8 mouse cellular contexts compared by ENCODE assay signal in genomic region chr5:139358653-139359052, GRCm38 (mm10). TPM values are rescaled to one million over a fixed set of nuclear protein-coding genes. Genes with fewer than 3 reads are reported as not detected.
DNase-seq lines count a peak whose midpoint lies in the region; ATAC-seq and TF ChIP-seq lines count a peak whose summit lies in the region.

No protein-coding gene starts in this region.

- H3K9ac ChIP-seq in hindbrain, embryonic 11.5 days (ENCODE audit: low read depth, low read length): no peak overlapping the region
- no peak overlapping the region for H3K9ac ChIP-seq in hindbrain, embryonic 16.5 days (ENCODE audit: low read depth, low read length)
- no peak overlapping the region for H3K9ac ChIP-seq in intestine, postnatal 0 days (ENCODE audit: low read depth, low read length)

- no peak overlapping the region for H3K4me3 ChIP-seq in hindbrain, embryonic 11.5 days (ENCODE audit: low read depth, low read length)
- no peak overlapping the region for H3K4me3 ChIP-seq in hindbrain, embryonic 16.5 days (ENCODE audit: low read length)
- H3K4me3 ChIP-seq in E14TG2a.4 (replicated peaks; ENCODE audit: low read length): no peak overlapping the region
- H3K4me3 ChIP-seq in intestine, postnatal 0 days (ENCODE audit: low read depth, low read length): no peak overlapping the region
- no peak overlapping the region for H3K4me3 ChIP-seq in olfactory bulb, adult 2 months (ENCODE audit: insufficient read depth, low read depth, low read length)

- peak; percentile 41 for DNase-seq in hindbrain, embryonic 11.5 days (ENCODE audit: low spot score)
- DNase-seq in brain, adult 2 months (ENCODE audit: low read depth, low spot score): peak; percentile 81
- DNase-seq in neural tube, embryonic 10.5 days (ENCODE audit: extremely low spot score, low spot score): no peak
- no peak for DNase-seq in ovary, adult 18-20 months (ENCODE audit: low spot score)

- no peak overlapping the region for H3K4me2 ChIP-seq in hindbrain, embryonic 11.5 days (replicated peaks; ENCODE audit: low read depth, low read length)
- no peak overlapping the region for H3K4me2 ChIP-seq in hindbrain, embryonic 16.5 days (ENCODE audit: low read length)
- no peak overlapping the region for H3K4me2 ChIP-seq in intestine, postnatal 0 days (replicated peaks; ENCODE audit: low read depth)

- no peak overlapping the region for H3K27ac ChIP-seq in hindbrain, embryonic 11.5 days (ENCODE audit: low read depth, low read length)
- H3K27ac ChIP-seq in hindbrain, embryonic 16.5 days (ENCODE audit: low read depth, low read length): no peak overlapping the region
- H3K27ac ChIP-seq in intestine, postnatal 0 days (ENCODE audit: low read depth, low read length): peak overlapping the region; percentile 21; the same call in 1 of the 2 replicates
- H3K27ac ChIP-seq in olfactory bulb, adult 2 months (ENCODE audit: insufficient read depth, low read depth, low read length): no peak overlapping the region

- no peak for TF ChIP-seq POLR2A in olfactory bulb, adult 2 months (IDR thresholded peaks at IDR 0.05; ENCODE audit: insufficient read depth, low read depth, low read length)

- H3K9me3 ChIP-seq in hindbrain, embryonic 11.5 days (ENCODE audit: control insufficient read depth, low read length): no peaks in the 10 kb centered on the region
- no peaks in the 10 kb centered on the region for H3K9me3 ChIP-seq in hindbrain, embryonic 16.5 days (ENCODE audit: control insufficient read depth, low read length)
- H3K9me3 ChIP-seq in E14TG2a.4 (ENCODE audit: low read length): no peaks in the 10 kb centered on the region
- H3K9me3 ChIP-seq in intestine, postnatal 0 days (ENCODE audit: control insufficient read depth): no peaks in the 10 kb centered on the region

- no peak for ATAC-seq in hindbrain, embryonic 11.5 days (ENCODE audit: low FRiP score)
- no peak for ATAC-seq in hindbrain, embryonic 16.5 days
- ATAC-seq in intestine, postnatal 0 days: peak; percentile 32; the same call in 1 of the 2 replicates

- no peaks in the 10 kb centered on the region for H3K36me3 ChIP-seq in hindbrain, embryonic 11.5 days (ENCODE audit: control insufficient read depth, insufficient read depth, low read length)
- peaks cover 5% of the 10 kb centered on the region; the same call in 1 of the 2 replicates for H3K36me3 ChIP-seq in hindbrain, embryonic 16.5 days (ENCODE audit: control insufficient read depth, insufficient read depth, low read length)
- H3K36me3 ChIP-seq in E14TG2a.4 (ENCODE audit: insufficient read depth, low read length): peaks cover 57% of the 10 kb centered on the region
- H3K36me3 ChIP-seq in intestine, postnatal 0 days (ENCODE audit: control insufficient read depth, insufficient read depth): peaks cover 16% of the 10 kb centered on the region; the same call in 1 of the 2 replicates

- no peaks in the 10 kb centered on the region for H3K27me3 ChIP-seq in hindbrain, embryonic 11.5 days (ENCODE audit: control insufficient read depth, insufficient read depth, low read length)
- no peaks in the 10 kb centered on the region for H3K27me3 ChIP-seq in hindbrain, embryonic 16.5 days (replicated peaks; ENCODE audit: control insufficient read depth, insufficient read depth, low read length)
- no peaks in the 10 kb centered on the region for H3K27me3 ChIP-seq in E14TG2a.4 (ENCODE audit: insufficient read depth, low read length)
- H3K27me3 ChIP-seq in intestine, postnatal 0 days (replicated peaks; ENCODE audit: control insufficient read depth, insufficient read depth, low read length): no peaks in the 10 kb centered on the region

- peak; percentile 32 for TF ChIP-seq CTCF in E14TG2a.4 (conservative IDR thresholded peaks at IDR 0.05; ENCODE audit: low read length)
- peak; percentile 87 for TF ChIP-seq CTCF in intestine, postnatal 0 days (IDR thresholded peaks at IDR 0.05; ENCODE audit: low read depth)
- TF ChIP-seq CTCF in olfactory bulb, adult 2 months (IDR thresholded peaks at IDR 0.05; ENCODE audit: insufficient read depth, low read depth, low read length): peak; percentile 40; the same call in 1 of the 2 replicates

- 74% methylated on average over 2 of the region's 2 CpGs for WGBS in hindbrain, embryonic 11.5 days
- WGBS in hindbrain, embryonic 16.5 days: 80% methylated on average over 2 of the region's 2 CpGs
- WGBS in intestine, postnatal 0 days: 66% methylated on average over 2 of the region's 2 CpGs
- WGBS in olfactory bulb, adult 2 months: 80% methylated on average over 2 of the region's 2 CpGs

- no peaks in the 10 kb centered on the region for H3K4me1 ChIP-seq in hindbrain, embryonic 11.5 days (replicated peaks; ENCODE audit: control insufficient read depth, insufficient read depth, low read length)
- no peaks in the 10 kb centered on the region for H3K4me1 ChIP-seq in hindbrain, embryonic 16.5 days (ENCODE audit: control insufficient read depth, insufficient read depth, low read depth, low read length)
- H3K4me1 ChIP-seq in E14TG2a.4 (replicated peaks; ENCODE audit: low read depth, low read length): peaks cover 53% of the 10 kb centered on the region
- H3K4me1 ChIP-seq in intestine, postnatal 0 days (replicated peaks; ENCODE audit: control insufficient read depth, insufficient read depth, low read length): no peaks in the 10 kb centered on the region
- H3K4me1 ChIP-seq in olfactory bulb, adult 2 months (ENCODE audit: control insufficient read depth, insufficient read depth, low read length): no peaks in the 10 kb centered on the region; the same call in 1 of the 2 replicates

RNA-seq across cellular contexts. Expression of gene Cyp2w1, which starts 6.2 kb away (rescaled TPM):
- polyA plus RNA-seq in hindbrain, embryonic 11.5 days (2014; fragmentation: Nextera tagmentation; extraction: Ambion mirVana): not detected in 2 replicates
- not detected in 2 replicates for polyA plus RNA-seq in hindbrain, embryonic 16.5 days (2015; fragmentation: Nextera tagmentation; extraction: Ambion mirVana)
- 15.8 and 18.1 TPM in 2 replicates for polyA plus RNA-seq in intestine, postnatal 0 days (2015; fragmentation: Nextera tagmentation; extraction: Ambion mirVana)
- not detected in 2 replicates for polyA plus RNA-seq in olfactory bulb, adult 2 months (2012; ENCODE audit: insufficient read depth, insufficient read length, low replicate concordance, missing spikeins)

RNA-seq across cellular contexts. Expression of gene Cox19, which starts 7.4 kb away (rescaled TPM):
- polyA plus RNA-seq in hindbrain, embryonic 11.5 days (2014; fragmentation: Nextera tagmentation; extraction: Ambion mirVana): 127 and 129 TPM in 2 replicates
- 95.1 and 98.6 TPM in 2 replicates for polyA plus RNA-seq in hindbrain, embryonic 16.5 days (2015; fragmentation: Nextera tagmentation; extraction: Ambion mirVana)
- 181 and 184 TPM in 2 replicates for polyA plus RNA-seq in intestine, postnatal 0 days (2015; fragmentation: Nextera tagmentation; extraction: Ambion mirVana)
- not detected in 2 replicates for polyA plus RNA-seq in olfactory bulb, adult 2 months (2012; ENCODE audit: insufficient read depth, insufficient read length, low replicate concordance, missing spikeins)

RNA-seq across cellular contexts. Expression of gene Gpr146, which starts 18.8 kb away (rescaled TPM):
- polyA plus RNA-seq in hindbrain, embryonic 11.5 days (2014; fragmentation: Nextera tagmentation; extraction: Ambion mirVana): 1.8 TPM in 2 replicates
- polyA plus RNA-seq in hindbrain, embryonic 16.5 days (2015; fragmentation: Nextera tagmentation; extraction: Ambion mirVana): 3.1 and 4.0 TPM in 2 replicates
- polyA plus RNA-seq in intestine, postnatal 0 days (2015; fragmentation: Nextera tagmentation; extraction: Ambion mirVana): 2.5 and 2.6 TPM in 2 replicates
- not detected in 2 replicates for polyA plus RNA-seq in olfactory bulb, adult 2 months (2012; ENCODE audit: insufficient read depth, insufficient read length, low replicate concordance, missing spikeins)

RNA-seq across cellular contexts. Expression of gene Adap1, which starts 33.2 kb away (rescaled TPM):
- 2.1 and 4.0 TPM in 2 replicates for polyA plus RNA-seq in hindbrain, embryonic 11.5 days (2014; fragmentation: Nextera tagmentation; extraction: Ambion mirVana)
- polyA plus RNA-seq in hindbrain, embryonic 16.5 days (2015; fragmentation: Nextera tagmentation; extraction: Ambion mirVana): 57.5 and 66.5 TPM in 2 replicates
- 33.4 and 33.8 TPM in 2 replicates for polyA plus RNA-seq in intestine, postnatal 0 days (2015; fragmentation: Nextera tagmentation; extraction: Ambion mirVana)
- not detected in 2 replicates for polyA plus RNA-seq in olfactory bulb, adult 2 months (2012; ENCODE audit: insufficient read depth, insufficient read length, low replicate concordance, missing spikeins)

RNA-seq across cellular contexts. Expression of gene C130050O18Rik, which starts 46.4 kb away (rescaled TPM):
- polyA plus RNA-seq in hindbrain, embryonic 11.5 days (2014; fragmentation: Nextera tagmentation; extraction: Ambion mirVana): 0.11 and 0.32 TPM in 2 replicates
- 0.26 and 0.64 TPM in 2 replicates for polyA plus RNA-seq in hindbrain, embryonic 16.5 days (2015; fragmentation: Nextera tagmentation; extraction: Ambion mirVana)
- polyA plus RNA-seq in intestine, postnatal 0 days (2015; fragmentation: Nextera tagmentation; extraction: Ambion mirVana): 0.76 and 1.4 TPM in 2 replicates
- not detected in 2 replicates for polyA plus RNA-seq in olfactory bulb, adult 2 months (2012; ENCODE audit: insufficient read depth, insufficient read length, low replicate concordance, missing spikeins)

Comparison
In these comparisons a context has a peak if more than half of its experiments do, and no peak if none do; other contexts are left out.
1. DNase-seq: peak in hindbrain, embryonic 11.5 days (single experiment) and brain, adult 2 months (single experiment); none in neural tube, embryonic 10.5 days (single experiment) and ovary, adult 18-20 months (single experiment).
2. CTCF ChIP-seq: peak in every context shown above with its lines; median percentile 87 in intestine, postnatal 0 days; 40 in olfactory bulb, adult 2 months; 32 in E14TG2a.4.
3. RNA of gene Cyp2w1, which starts 6.2 kb away (polyA plus RNA-seq): 15.8 to 18.1 TPM in intestine, postnatal 0 days; not detected in hindbrain, embryonic 11.5 days, not detected in hindbrain, embryonic 16.5 days and not detected in olfactory bulb, adult 2 months; every median in the first group is over 10 times any median in the second.
4. RNA of gene Cox19, which starts 7.4 kb away (polyA plus RNA-seq): 181 to 184 TPM in intestine, postnatal 0 days, 127 to 129 TPM in hindbrain, embryonic 11.5 days and 95.1 to 98.6 TPM in hindbrain, embryonic 16.5 days; not detected in olfactory bulb, adult 2 months; every median in the first group is over 10 times any median in the second.